Mouse (Mus musculus): ENCODE measurements around the gene Mrfap1. TPM values are rescaled to one million over a fixed set of nuclear protein-coding genes. Genes with fewer than 3 reads are reported as not detected.

Gene Mrfap1
- polyA plus RNA-seq (2012; rRNA removed): 277 and 341 TPM in 2 replicates

GRCm38 (mm10) chr5:36796296-36797014, at the start of gene Mrfap1:
Gene Mrfap1, minus strand, starts transcription at chr5:36796772.

DNA sequence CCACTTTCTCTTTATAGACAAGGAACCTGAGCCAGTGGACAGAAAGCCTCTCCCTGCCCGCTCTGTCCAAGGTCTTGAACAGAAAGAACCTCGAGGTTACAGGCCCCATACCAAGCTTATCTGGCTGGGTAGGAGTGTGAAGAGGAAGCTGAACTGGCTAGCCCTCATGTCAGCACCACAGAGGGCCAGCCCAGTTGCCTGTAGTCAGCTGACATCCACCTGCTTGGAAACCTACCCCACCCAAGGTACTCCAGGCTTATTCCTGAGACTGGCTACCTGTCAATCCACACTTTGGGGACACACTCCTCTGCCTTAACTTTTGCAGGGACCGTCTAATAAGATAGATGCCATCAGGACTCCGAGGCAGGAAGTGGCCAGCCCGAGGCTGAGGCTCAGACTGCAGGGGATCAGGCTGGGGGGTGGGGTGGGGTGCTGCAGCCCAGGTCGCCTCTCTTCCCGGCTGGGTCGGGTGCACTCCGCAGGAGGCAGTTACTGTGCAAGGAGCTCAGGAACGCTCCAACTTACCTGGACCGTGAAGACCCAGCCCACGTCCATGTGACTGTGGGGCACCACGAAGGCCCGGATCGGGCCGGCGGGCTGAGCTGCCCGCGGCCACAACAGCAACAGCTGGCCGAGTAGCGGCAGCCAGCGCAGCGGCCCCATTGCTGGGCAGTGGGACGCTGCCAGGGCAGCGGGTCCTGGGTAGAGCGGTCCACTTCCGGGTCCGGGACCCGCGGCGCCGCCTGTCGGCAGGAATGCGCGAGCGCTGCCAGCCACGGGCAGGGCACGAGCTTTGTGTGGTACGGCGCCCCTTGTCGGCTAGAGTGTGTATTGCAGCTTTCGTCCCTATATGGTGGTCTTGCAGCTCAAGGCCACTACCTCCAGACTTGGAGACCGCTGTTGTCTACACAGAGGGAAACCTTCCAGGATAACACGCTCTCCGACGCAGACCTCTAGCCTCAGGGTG, 33.6 kb upstream of the Mrfap1 start, which contains the start of gene Man2b2:
TSS of gene Man2b2 (minus strand) at position 741 of the 967 bp plus-strand sequence.

GRCm38 (mm10) chr5:36748536-36749061, 48.0 kb downstream of the Mrfap1 start, which contains the start of gene Bloc1s4:
Gene Bloc1s4, minus strand, starts transcription at chr5:36748650.

Other genes starting within 250 kb of the Mrfap1 start
- 25.6 and 38.8 TPM in 2 replicates for gene Tbc1d14, start 203.5 kb downstream of the Mrfap1 start, polyA plus RNA-seq (2012; rRNA removed)
- gene D5Ertd579e, start 100.7 kb downstream of the Mrfap1 start, polyA plus RNA-seq (2012; rRNA removed): 16.0 and 16.9 TPM in 2 replicates
- gene Bloc1s4, start 48.1 kb downstream of the Mrfap1 start, polyA plus RNA-seq (2012; rRNA removed): 67.2 and 75.5 TPM in 2 replicates
- gene Man2b2, start 33.9 kb upstream of the Mrfap1 start, polyA plus RNA-seq (2012; rRNA removed): 146 and 156 TPM in 2 replicates
- 18.3 and 23.3 TPM in 2 replicates for gene Ppp2r2c, start 71.7 kb upstream of the Mrfap1 start, polyA plus RNA-seq (2012; rRNA removed)
- gene Wfs1, start 192.4 kb upstream of the Mrfap1 start, polyA plus RNA-seq (2012; rRNA removed): 36.0 and 42.1 TPM in 2 replicates

All from ovary, adult 2 months (tissue).